Mouse (Mus musculus): Measurements from ENCODE around the gene Olfr1255. TPM values are rescaled to one million over a fixed set of nuclear protein-coding genes. Genes with fewer than 3 reads are reported as not detected.

The Olfr1255 gene
- polyA plus RNA-seq (2012; fragmentation: generic; extraction: Trizol), result not detected
- long read RNA-seq, experiment 1, result 0 reads
- long read RNA-seq, experiment 2, result 0 reads

- no peak within 1 kb of the TSS for H3ac ChIP-seq (ENCODE audit: control insufficient read depth, insufficient read length, low read depth)
- H3K27me3 ChIP-seq (ENCODE audit: control insufficient read depth, insufficient read depth, insufficient read length), result no peaks in the 10 kb centered on the region
- H3K79me3 ChIP-seq (ENCODE audit: low read depth), result no peaks in the 10 kb centered on the region
- TF ChIP-seq CTCF (IDR thresholded peaks at IDR 0.05; ENCODE audit: control insufficient read depth, insufficient read depth, insufficient read length) (no peak), MYOD1 (IDR thresholded peaks at IDR 0.05; ENCODE audit: control insufficient read depth, insufficient read length, low read depth) (no peak)
- no peak within 1 kb of the TSS for H3K4me3 ChIP-seq (ENCODE audit: insufficient read depth, poor library complexity, severe bottlenecking)
- H3K36me3 ChIP-seq (ENCODE audit: control insufficient read depth, insufficient read depth), result no peaks in the 10 kb centered on the region
- no peaks in the 10 kb centered on the region for H3K79me2 ChIP-seq (ENCODE audit: control insufficient read depth, insufficient read depth)
These were observed at the start of gene Olfr1255 for GRCm38 (mm10) chr2:89811751-89812150. Gene Olfr1255, plus strand, starts transcription at chr2:89812051.

GRCm38 (mm10) chr2:89793519-89793918 is 18.3 kb upstream of the Olfr1255 start, which contains the start of gene Olfr1254:
Gene Olfr1254, minus strand, starts transcription at chr2:89793619.
- no peak within 1 kb of the TSS for H3K4me3 ChIP-seq (ENCODE audit: insufficient read depth, poor library complexity, severe bottlenecking)
- H3K27me3 ChIP-seq (ENCODE audit: control insufficient read depth, insufficient read depth, insufficient read length), result no peaks in the 10 kb centered on the region
- H3ac ChIP-seq (ENCODE audit: control insufficient read depth, insufficient read length, low read depth), result no peak within 1 kb of the TSS
- no peaks in the 10 kb centered on the region for H3K79me2 ChIP-seq (ENCODE audit: control insufficient read depth, insufficient read depth)
- no peak for TF ChIP-seq USF1 (IDR thresholded peaks at IDR 0.05; ENCODE audit: low read depth)
- TF ChIP-seq FOSL1 (IDR thresholded peaks at IDR 0.05; ENCODE audit: insufficient read depth, low read length, poor library complexity, severe bottlenecking), result no peak
- no peak for TF ChIP-seq MYOD1 (IDR thresholded peaks at IDR 0.05; ENCODE audit: control insufficient read depth, insufficient read length, low read depth)
- TF ChIP-seq MAX (IDR thresholded peaks at IDR 0.05), result no peak
- TF ChIP-seq CTCF (IDR thresholded peaks at IDR 0.05; ENCODE audit: control insufficient read depth, insufficient read depth, insufficient read length), result no peak
- no peaks in the 10 kb centered on the region for H3K36me3 ChIP-seq (ENCODE audit: control insufficient read depth, insufficient read depth)
- H3K79me3 ChIP-seq (ENCODE audit: low read depth), result no peaks in the 10 kb centered on the region

GRCm38 (mm10) chr2:89799583-89799982 is 12.3 kb upstream of the Olfr1255 start:
- TF ChIP-seq MYOD1 (IDR thresholded peaks at IDR 0.05; ENCODE audit: control insufficient read depth, insufficient read length, low read depth) (no peak), USF1 (IDR thresholded peaks at IDR 0.05; ENCODE audit: low read depth) (no peak), FOSL1 (IDR thresholded peaks at IDR 0.05; ENCODE audit: insufficient read depth, low read length, poor library complexity, severe bottlenecking) (no peak), CTCF (IDR thresholded peaks at IDR 0.05; ENCODE audit: control insufficient read depth, insufficient read depth, insufficient read length) (no peak), CEBPB (IDR thresholded peaks at IDR 0.05; ENCODE audit: low read depth) (no peak), MAX (IDR thresholded peaks at IDR 0.05) (no peak)
- no peaks in the 10 kb centered on the region for H3K79me3 ChIP-seq (ENCODE audit: low read depth)
- H3K4me3 ChIP-seq (ENCODE audit: insufficient read depth, poor library complexity, severe bottlenecking), result no peak overlapping the region
- H3K27me3 ChIP-seq (ENCODE audit: control insufficient read depth, insufficient read depth, insufficient read length), result no peaks in the 10 kb centered on the region
- no peaks in the 10 kb centered on the region for H3K36me3 ChIP-seq (ENCODE audit: control insufficient read depth, insufficient read depth)
- no peaks in the 10 kb centered on the region for H3K79me2 ChIP-seq (ENCODE audit: control insufficient read depth, insufficient read depth)
- H3ac ChIP-seq (ENCODE audit: control insufficient read depth, insufficient read length, low read depth), result no peak overlapping the region

- Histone ChIP-seq H3K79me3 (ENCODE audit: low read depth) (no peaks in the 10 kb centered on the region), H3K36me3 (ENCODE audit: control insufficient read depth, insufficient read depth) (no peaks in the 10 kb centered on the region), H3K27me3 (ENCODE audit: control insufficient read depth, insufficient read depth, insufficient read length) (no peaks in the 10 kb centered on the region), H3K79me2 (ENCODE audit: control insufficient read depth, insufficient read depth) (no peaks in the 10 kb centered on the region), H3ac (ENCODE audit: control insufficient read depth, insufficient read length, low read depth) (no peak overlapping the region), H3K4me3 (ENCODE audit: insufficient read depth, poor library complexity, severe bottlenecking) (no peak overlapping the region)
- TF ChIP-seq FOSL1 (IDR thresholded peaks at IDR 0.05; ENCODE audit: insufficient read depth, low read length, poor library complexity, severe bottlenecking), result no peak
- no peak for TF ChIP-seq MYOG (IDR thresholded peaks at IDR 0.05; ENCODE audit: control insufficient read depth, extremely low read depth, insufficient read length)
- no peak for TF ChIP-seq CEBPB (IDR thresholded peaks at IDR 0.05; ENCODE audit: low read depth)
- TF ChIP-seq USF1 (IDR thresholded peaks at IDR 0.05; ENCODE audit: low read depth), result no peak
- no peak for TF ChIP-seq MAX (IDR thresholded peaks at IDR 0.05)
- no peak for TF ChIP-seq CTCF (IDR thresholded peaks at IDR 0.05; ENCODE audit: control insufficient read depth, insufficient read depth, insufficient read length)
- no peak for TF ChIP-seq MYOD1 (IDR thresholded peaks at IDR 0.05; ENCODE audit: control insufficient read depth, insufficient read length, low read depth)
These were observed 1.1 kb upstream of the Olfr1255 start for GRCm38 (mm10) chr2:89810751-89811150.

- Histone ChIP-seq H3K4me3 (ENCODE audit: insufficient read depth, poor library complexity, severe bottlenecking) (no peak overlapping the region), H3K79me2 (ENCODE audit: control insufficient read depth, insufficient read depth) (no peaks in the 10 kb centered on the region), H3K79me3 (ENCODE audit: low read depth) (no peaks in the 10 kb centered on the region), H3K36me3 (ENCODE audit: control insufficient read depth, insufficient read depth) (no peaks in the 10 kb centered on the region), H3K27me3 (ENCODE audit: control insufficient read depth, insufficient read depth, insufficient read length) (no peaks in the 10 kb centered on the region), H3ac (ENCODE audit: control insufficient read depth, insufficient read length, low read depth) (no peak overlapping the region)
- no peak for TF ChIP-seq CEBPB (IDR thresholded peaks at IDR 0.05; ENCODE audit: low read depth)
- TF ChIP-seq CTCF (IDR thresholded peaks at IDR 0.05; ENCODE audit: control insufficient read depth, insufficient read depth, insufficient read length), result no peak
- TF ChIP-seq MYOD1 (IDR thresholded peaks at IDR 0.05; ENCODE audit: control insufficient read depth, insufficient read length, low read depth), result no peak
- TF ChIP-seq USF1 (IDR thresholded peaks at IDR 0.05; ENCODE audit: low read depth), result no peak
- TF ChIP-seq FOSL1 (IDR thresholded peaks at IDR 0.05; ENCODE audit: insufficient read depth, low read length, poor library complexity, severe bottlenecking), result no peak
- no peak for TF ChIP-seq MYOG (IDR thresholded peaks at IDR 0.05; ENCODE audit: control insufficient read depth, extremely low read depth, insufficient read length)
- no peak for TF ChIP-seq MAX (IDR thresholded peaks at IDR 0.05)
These were observed 8.4 kb downstream of the Olfr1255 start for GRCm38 (mm10) chr2:89820216-89820615.

GRCm38 (mm10) chr2:89841455-89841854 is 29.6 kb downstream of the Olfr1255 start, which contains the start of gene Olfr1256:
Gene Olfr1256, minus strand, starts transcription at chr2:89841555.
- Histone ChIP-seq H3ac (ENCODE audit: control insufficient read depth, insufficient read length, low read depth) (no peak within 1 kb of the TSS), H3K36me3 (ENCODE audit: control insufficient read depth, insufficient read depth) (no peaks in the 10 kb centered on the region), H3K79me2 (ENCODE audit: control insufficient read depth, insufficient read depth) (no peaks in the 10 kb centered on the region), H3K27me3 (ENCODE audit: control insufficient read depth, insufficient read depth, insufficient read length) (no peaks in the 10 kb centered on the region), H3K79me3 (ENCODE audit: low read depth) (no peaks in the 10 kb centered on the region), H3K4me3 (ENCODE audit: insufficient read depth, poor library complexity, severe bottlenecking) (no peak within 1 kb of the TSS)
- TF ChIP-seq MAX (IDR thresholded peaks at IDR 0.05) (no peak), CTCF (IDR thresholded peaks at IDR 0.05; ENCODE audit: control insufficient read depth, insufficient read depth, insufficient read length) (no peak), FOSL1 (IDR thresholded peaks at IDR 0.05; ENCODE audit: insufficient read depth, low read length, poor library complexity, severe bottlenecking) (no peak), USF1 (IDR thresholded peaks at IDR 0.05; ENCODE audit: low read depth) (no peak), CEBPB (IDR thresholded peaks at IDR 0.05; ENCODE audit: low read depth) (no peak), MYOD1 (IDR thresholded peaks at IDR 0.05; ENCODE audit: control insufficient read depth, insufficient read length, low read depth) (no peak), MYOG (IDR thresholded peaks at IDR 0.05; ENCODE audit: control insufficient read depth, extremely low read depth, insufficient read length) (no peak)

Data from C2C12 (cell line).